Mouse (Mus musculus): Measurements from ENCODE around the gene Pdlim7. TPM values are rescaled to one million over a fixed set of nuclear protein-coding genes. Genes with fewer than 3 reads are reported as not detected.

Gene Pdlim7
- polyA plus RNA-seq, 1 experiment from 2014 or later, result 169 TPM

DNA sequence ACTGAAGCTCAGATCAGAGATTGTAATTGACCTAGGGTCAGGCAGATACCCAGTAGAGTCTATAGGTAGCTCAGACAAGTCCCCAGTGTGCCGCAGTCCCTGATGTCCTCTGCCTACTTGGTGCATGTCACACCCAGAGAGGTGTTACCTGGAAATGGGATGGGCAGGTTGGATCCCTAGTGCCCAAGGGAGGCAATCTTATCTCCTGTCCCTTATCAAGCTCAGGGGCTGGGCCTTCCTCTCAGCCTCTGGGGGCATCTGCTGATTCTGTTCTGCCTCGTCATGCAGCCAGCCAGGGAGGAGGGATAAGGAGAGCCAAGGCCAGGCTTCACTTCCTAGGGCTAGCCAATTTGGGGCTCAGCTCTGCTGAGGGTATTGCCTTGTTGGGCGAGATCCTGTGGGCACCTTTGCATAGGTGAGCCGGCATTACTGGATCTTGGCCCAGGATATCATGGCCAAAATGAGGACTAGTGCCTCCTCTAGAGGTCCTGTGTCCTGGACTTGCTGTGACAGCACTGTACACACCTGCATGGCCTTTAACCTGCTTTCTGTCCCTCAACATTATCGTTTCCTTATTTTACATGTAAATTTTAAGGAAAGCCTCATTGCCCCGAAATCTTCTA is 66.9 kb downstream of the Pdlim7 start:
- 79% methylated on average over 6 of the region's 6 CpGs for whole genome bisulfite sequencing

More for the DNA sequence above, 66.9 kb downstream of the Pdlim7 start:
- H3K4me3 ChIP-seq (ENCODE audit: low read length), result peak overlapping the region; percentile 85
- no peaks in the 10 kb centered on the region for H3K9me3 ChIP-seq (ENCODE audit: low read length)
- no peak overlapping the region for H3K27ac ChIP-seq (ENCODE audit: low read length)
- peak overlapping the region; percentile 81 for H3K4me2 ChIP-seq (replicated peaks; ENCODE audit: low read depth, low read length)
- H3K9ac ChIP-seq (replicated peaks; ENCODE audit: low read length), result peak overlapping the region; percentile 94
- H3K36me3 ChIP-seq (ENCODE audit: insufficient read depth, low read length), result peaks cover 12% of the 10 kb centered on the region
- peaks cover 30% of the 10 kb centered on the region for H3K4me1 ChIP-seq (ENCODE audit: insufficient read depth, low read length)
- no peaks in the 10 kb centered on the region for H3K27me3 ChIP-seq (ENCODE audit: insufficient read depth, low read length)
- no peak for ATAC-seq (ENCODE audit: low FRiP score, low TSS enrichment)

Small RNA genes lying within 50 kb of the gene (microRNA-seq; reads per million reads assigned to microRNA genes)
- not detected for gene Mir6943
- gene Mir6944, result 14.1 reads per million, percentile 34 among the genes with 10 or more reads in this experiment
- gene Mir6945, result 0.95 reads per million

Other genes with a start within 250 kb of the Pdlim7 start
- 511 and 518 TPM in 2 replicates for gene Prelid1, start 193.2 kb downstream of the Pdlim7 start, polyA plus RNA-seq (2015; fragmentation: Nextera tagmentation; extraction: Ambion mirVana)
- 91.5 and 95.5 TPM in 2 replicates for gene Rab24, start 191.7 kb downstream of the Pdlim7 start, polyA plus RNA-seq (2015; fragmentation: Nextera tagmentation; extraction: Ambion mirVana)
- gene Mxd3, start 183.9 kb downstream of the Pdlim7 start, polyA plus RNA-seq (2015; fragmentation: Nextera tagmentation; extraction: Ambion mirVana), result 33.5 and 37.6 TPM in 2 replicates
- gene Lman2, start 150.9 kb downstream of the Pdlim7 start, polyA plus RNA-seq (2015; fragmentation: Nextera tagmentation; extraction: Ambion mirVana), result 127 and 131 TPM in 2 replicates
- gene Rgs14, start 143.9 kb downstream of the Pdlim7 start, polyA plus RNA-seq (2015; fragmentation: Nextera tagmentation; extraction: Ambion mirVana), result 1.1 and 1.3 TPM in 2 replicates
- 366 and 385 TPM in 2 replicates for gene Slc34a1, start 115.5 kb downstream of the Pdlim7 start, polyA plus RNA-seq (2015; fragmentation: Nextera tagmentation; extraction: Ambion mirVana)
- gene Pfn3, start 98.4 kb downstream of the Pdlim7 start, polyA plus RNA-seq (2015; fragmentation: Nextera tagmentation; extraction: Ambion mirVana), result 0.46 TPM in 1 of 2 replicates, not detected in the other
- gene F12, start 86.9 kb downstream of the Pdlim7 start, polyA plus RNA-seq (2015; fragmentation: Nextera tagmentation; extraction: Ambion mirVana), result 0.28 and 0.79 TPM in 2 replicates
- gene Grk6, start 68.6 kb downstream of the Pdlim7 start, polyA plus RNA-seq (2015; fragmentation: Nextera tagmentation; extraction: Ambion mirVana), result 17.4 and 25.6 TPM in 2 replicates
- 0.37 and 0.59 TPM in 2 replicates for gene Prr7, start 49.4 kb downstream of the Pdlim7 start, polyA plus RNA-seq (2015; fragmentation: Nextera tagmentation; extraction: Ambion mirVana)
- 177 and 194 TPM in 2 replicates for gene Dbn1, start 25.6 kb downstream of the Pdlim7 start, polyA plus RNA-seq (2015; fragmentation: Nextera tagmentation; extraction: Ambion mirVana)
- gene Dok3, start 15.6 kb upstream of the Pdlim7 start, polyA plus RNA-seq (2015; fragmentation: Nextera tagmentation; extraction: Ambion mirVana), result 2.5 TPM in 2 replicates
- 89.1 and 91.6 TPM in 2 replicates for gene Ddx41, start 23.0 kb upstream of the Pdlim7 start, polyA plus RNA-seq (2015; fragmentation: Nextera tagmentation; extraction: Ambion mirVana)
- gene Fam193b, start 57.4 kb upstream of the Pdlim7 start, polyA plus RNA-seq (2015; fragmentation: Nextera tagmentation; extraction: Ambion mirVana), result 40.2 and 41.2 TPM in 2 replicates
- 175 and 177 TPM in 2 replicates for gene Tmed9, start 60.1 kb upstream of the Pdlim7 start, polyA plus RNA-seq (2015; fragmentation: Nextera tagmentation; extraction: Ambion mirVana)
- 20.0 and 26.3 TPM in 2 replicates for gene B4galt7, start 86.2 kb upstream of the Pdlim7 start, polyA plus RNA-seq (2015; fragmentation: Nextera tagmentation; extraction: Ambion mirVana)
- gene Caml, start 109.3 kb upstream of the Pdlim7 start, polyA plus RNA-seq (2015; fragmentation: Nextera tagmentation; extraction: Ambion mirVana), result 54.5 and 60.7 TPM in 2 replicates
- gene Ddx46, start 121.4 kb upstream of the Pdlim7 start, polyA plus RNA-seq (2015; fragmentation: Nextera tagmentation; extraction: Ambion mirVana), result 37.5 and 39.7 TPM in 2 replicates
- 55.2 and 62.2 TPM in 2 replicates for gene B230219D22Rik, start 179.4 kb upstream of the Pdlim7 start, polyA plus RNA-seq (2015; fragmentation: Nextera tagmentation; extraction: Ambion mirVana)
- 97.2 and 99.7 TPM in 2 replicates for gene Txndc15, start 201.0 kb upstream of the Pdlim7 start, polyA plus RNA-seq (2015; fragmentation: Nextera tagmentation; extraction: Ambion mirVana)
- 52.5 and 52.7 TPM in 2 replicates for gene Pcbd2, start 213.7 kb upstream of the Pdlim7 start, polyA plus RNA-seq (2015; fragmentation: Nextera tagmentation; extraction: Ambion mirVana)

Measured in kidney, embryonic 16.5 days (tissue).